In the genomic region with DNA sequence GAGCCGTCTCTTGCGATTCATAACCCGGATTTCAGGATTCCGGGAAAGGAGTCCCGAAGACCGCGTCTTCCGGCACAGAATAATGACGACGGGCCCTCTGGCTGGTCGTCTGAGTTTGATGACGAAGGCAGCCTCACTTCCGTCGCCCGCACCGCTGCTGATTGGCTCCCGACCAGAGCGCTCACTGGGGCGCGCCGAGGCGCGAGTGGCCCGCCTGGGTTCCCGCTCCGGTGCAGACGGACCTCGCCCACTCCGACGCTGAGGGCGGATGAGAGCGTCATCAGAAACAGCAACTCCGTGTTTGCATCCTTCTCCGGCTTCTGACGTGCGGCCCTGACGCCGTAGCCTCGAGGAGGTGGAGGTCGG, we compare ENCODE assay signal across 8 mouse cellular contexts. TPM values are rescaled to one million over a fixed set of nuclear protein-coding genes. Genes with fewer than 3 reads are reported as not detected.
DNase-seq lines count a peak whose midpoint lies in the region; ATAC-seq and TF ChIP-seq lines count a peak whose summit lies in the region.

TSS of gene Stk19 (minus strand) at position 90 of the 366 bp plus-strand sequence.
TSS of gene Dxo (plus strand) at position 164 of the 366 bp plus-strand sequence.

- TF ChIP-seq POLR2A in testis, adult 2 months (IDR thresholded peaks at IDR 0.05; ENCODE audit: control insufficient read depth, low read depth, low read length) = peak; percentile 51; the same call in 1 of the 2 replicates

- H3K9me3 ChIP-seq in E14TG2a.4 (ENCODE audit: low read length) = no peaks in the 10 kb centered on the region
- no peaks in the 10 kb centered on the region for H3K9me3 ChIP-seq in forebrain, embryonic 12.5 days
- H3K9me3 ChIP-seq in heart, postnatal 0 days (replicated peaks; ENCODE audit: control insufficient read depth, low read length) = no peaks in the 10 kb centered on the region
- H3K9me3 ChIP-seq in liver, embryonic 16.5 days (replicated peaks; ENCODE audit: control insufficient read depth, low read length) = no peaks in the 10 kb centered on the region
- H3K9me3 ChIP-seq in neural tube, embryonic 13.5 days = no peaks in the 10 kb centered on the region

- no peak for TF ChIP-seq CTCF in E14TG2a.4 (conservative IDR thresholded peaks at IDR 0.05; ENCODE audit: low read length)
- TF ChIP-seq CTCF in heart, postnatal 0 days (IDR thresholded peaks at IDR 0.05; ENCODE audit: low read depth) = no peak
- no peak for TF ChIP-seq CTCF in testis, adult 2 months (IDR thresholded peaks at IDR 0.05; ENCODE audit: control insufficient read depth, insufficient read depth, insufficient replicate concordance, low read depth, low read length)

- peaks cover 69% of the 10 kb centered on the region for H3K36me3 ChIP-seq in E14TG2a.4 (ENCODE audit: insufficient read depth, low read length)
- H3K36me3 ChIP-seq in forebrain, embryonic 12.5 days (replicated peaks) = peaks cover 51% of the 10 kb centered on the region
- H3K36me3 ChIP-seq in heart, postnatal 0 days (replicated peaks; ENCODE audit: control insufficient read depth, insufficient read depth, low read length) = peaks cover 49% of the 10 kb centered on the region
- H3K36me3 ChIP-seq in liver, embryonic 16.5 days (ENCODE audit: control insufficient read depth, insufficient read depth) = peaks cover 26% of the 10 kb centered on the region
- peaks cover 67% of the 10 kb centered on the region for H3K36me3 ChIP-seq in neural tube, embryonic 13.5 days
- peaks cover 1% of the 10 kb centered on the region; the same call in 1 of the 2 replicates for H3K36me3 ChIP-seq in testis, adult 2 months (ENCODE audit: control insufficient read depth, insufficient read depth, low read length)

- H3K4me2 ChIP-seq in forebrain, embryonic 12.5 days = peak within 1 kb of the TSS; percentile 100
- peak within 1 kb of the TSS; percentile 89 for H3K4me2 ChIP-seq in heart, postnatal 0 days (ENCODE audit: low read depth, low read length)
- H3K4me2 ChIP-seq in liver, embryonic 16.5 days (ENCODE audit: low read depth, low read length) = peak within 1 kb of the TSS; percentile 98
- H3K4me2 ChIP-seq in neural tube, embryonic 13.5 days = peak within 1 kb of the TSS; percentile 100

- 0 out of 2 replicates have a peak, but pooled peaks have one; percentile 40 for TF ChIP-seq EP300 in heart, postnatal 0 days (IDR thresholded peaks at IDR 0.05; ENCODE audit: low read depth)

- H3K4me1 ChIP-seq in E14TG2a.4 (replicated peaks; ENCODE audit: low read depth, low read length) = peaks cover 45% of the 10 kb centered on the region
- peaks cover 28% of the 10 kb centered on the region for H3K4me1 ChIP-seq in forebrain, embryonic 12.5 days
- peaks cover 17% of the 10 kb centered on the region for H3K4me1 ChIP-seq in heart, postnatal 0 days (ENCODE audit: control insufficient read depth, insufficient read depth)
- peaks cover 39% of the 10 kb centered on the region for H3K4me1 ChIP-seq in liver, embryonic 16.5 days (ENCODE audit: control insufficient read depth, low read depth, low read length)
- peaks cover 30% of the 10 kb centered on the region for H3K4me1 ChIP-seq in neural tube, embryonic 13.5 days (replicated peaks)
- peaks cover 14% of the 10 kb centered on the region for H3K4me1 ChIP-seq in testis, adult 2 months (ENCODE audit: control insufficient read depth, insufficient read depth, low read length)

- no peaks in the 10 kb centered on the region for H3K27me3 ChIP-seq in E14TG2a.4 (ENCODE audit: insufficient read depth, low read length)
- H3K27me3 ChIP-seq in forebrain, embryonic 12.5 days = no peaks in the 10 kb centered on the region
- no peaks in the 10 kb centered on the region for H3K27me3 ChIP-seq in heart, postnatal 0 days (ENCODE audit: control insufficient read depth, insufficient read depth, low read length)
- no peaks in the 10 kb centered on the region for H3K27me3 ChIP-seq in liver, embryonic 16.5 days (ENCODE audit: control insufficient read depth, insufficient read depth, low read depth, low read length)
- no peaks in the 10 kb centered on the region for H3K27me3 ChIP-seq in neural tube, embryonic 13.5 days
- no peaks in the 10 kb centered on the region for H3K27me3 ChIP-seq in testis, adult 2 months (ENCODE audit: control insufficient read depth, insufficient read depth, low read length)

- peak; percentile 95 for DNase-seq in c-Kit-positive CD71-positive TER-119-positive erythroid progenitor cells, embryonic 14.5 days (ENCODE audit: low spot score)
- DNase-seq in heart, postnatal 0 days (ENCODE audit: low spot score) = peak; percentile 93
- DNase-seq in kidney, postnatal 4 days = peak; percentile 98

- H3K27ac ChIP-seq in forebrain, embryonic 12.5 days = peak within 1 kb of the TSS; percentile 86
- H3K27ac ChIP-seq in heart, postnatal 0 days (ENCODE audit: low read depth) = peak within 1 kb of the TSS; percentile 59
- peak within 1 kb of the TSS; percentile 87 for H3K27ac ChIP-seq in liver, embryonic 16.5 days (ENCODE audit: low read length)
- peak within 1 kb of the TSS; percentile 82 for H3K27ac ChIP-seq in neural tube, embryonic 13.5 days (replicated peaks)
- peak within 1 kb of the TSS; percentile 86 for H3K27ac ChIP-seq in testis, adult 2 months (ENCODE audit: control insufficient read depth, insufficient read depth, low read depth, low read length)

- ATAC-seq in forebrain, embryonic 12.5 days (ENCODE audit: low FRiP score) = peak; percentile 92
- peak; percentile 94 for ATAC-seq in heart, postnatal 0 days (ENCODE audit: insufficient read depth, low read depth)
- peak; percentile 95 for ATAC-seq in liver, embryonic 16.5 days (ENCODE audit: low read depth)
- ATAC-seq in neural tube, embryonic 13.5 days (ENCODE audit: low read depth) = peak; percentile 95

- H3K9ac ChIP-seq in forebrain, embryonic 12.5 days = peak within 1 kb of the TSS; percentile 78
- peak within 1 kb of the TSS; percentile 56 for H3K9ac ChIP-seq in heart, postnatal 0 days (replicated peaks; ENCODE audit: low read depth, low read length)
- H3K9ac ChIP-seq in liver, embryonic 16.5 days (ENCODE audit: low read depth, low read length) = peak within 1 kb of the TSS; percentile 85
- peak within 1 kb of the TSS; percentile 77 for H3K9ac ChIP-seq in neural tube, embryonic 13.5 days

- WGBS in forebrain, embryonic 12.5 days = under 1% methylated on average over 40 of the region's 40 CpGs
- under 1% methylated on average over 40 of the region's 40 CpGs for WGBS in heart, postnatal 0 days
- WGBS in liver, embryonic 16.5 days (ENCODE audit: insufficient replicate concordance) = under 1% methylated on average over 40 of the region's 40 CpGs
- WGBS in neural tube, embryonic 13.5 days = under 1% methylated on average over 40 of the region's 40 CpGs

- peak within 1 kb of the TSS; percentile 94 for H3K4me3 ChIP-seq in E14TG2a.4 (replicated peaks; ENCODE audit: low read length)
- peak within 1 kb of the TSS; percentile 78 for H3K4me3 ChIP-seq in forebrain, embryonic 12.5 days (replicated peaks)
- H3K4me3 ChIP-seq in heart, postnatal 0 days (ENCODE audit: low read depth, low read length) = peak within 1 kb of the TSS; percentile 82
- peak within 1 kb of the TSS; percentile 94 for H3K4me3 ChIP-seq in liver, embryonic 16.5 days (ENCODE audit: low read depth, low read length)
- H3K4me3 ChIP-seq in neural tube, embryonic 13.5 days = peak within 1 kb of the TSS; percentile 84
- H3K4me3 ChIP-seq in testis, adult 2 months (ENCODE audit: control insufficient read depth, low read depth, low read length) = peak within 1 kb of the TSS; percentile 99

RNA-seq across cellular contexts. Expression of gene Stk19, which starts in this region (rescaled TPM):
- polyA plus RNA-seq in forebrain, embryonic 12.5 days (2016; fragmentation: Nextera tagmentation; extraction: Ambion mirVana) = 28.6 and 32.7 TPM in 2 replicates
- total RNA-seq in heart, postnatal 0 days (2014; rRNA removed; ENCODE audit: low replicate concordance) = 2.6 and 9.2 TPM in 2 replicates
- polyA plus RNA-seq in heart, postnatal 0 days (2015; fragmentation: Nextera tagmentation; extraction: Ambion mirVana) = 20.5 and 20.7 TPM in 2 replicates
- polyA plus RNA-seq in liver, embryonic 16.5 days (2015; fragmentation: Nextera tagmentation; extraction: Ambion mirVana) = 10.7 and 11.7 TPM in 2 replicates
- polyA plus RNA-seq in neural tube, embryonic 13.5 days (2015; fragmentation: Nextera tagmentation; extraction: Ambion mirVana) = 31.6 and 34.2 TPM in 2 replicates
- polyA plus RNA-seq in testis, adult 2 months (2012; rRNA removed) = 41.3 and 46.3 TPM in 2 replicates

RNA-seq across cellular contexts. Expression of gene Dxo, which starts in this region (rescaled TPM):
- 72.9 and 77.6 TPM in 2 replicates for polyA plus RNA-seq in forebrain, embryonic 12.5 days (2016; fragmentation: Nextera tagmentation; extraction: Ambion mirVana)
- 19.2 and 22.3 TPM in 2 replicates for total RNA-seq in heart, postnatal 0 days (2014; rRNA removed; ENCODE audit: low replicate concordance)
- 23.0 and 24.3 TPM in 2 replicates for polyA plus RNA-seq in heart, postnatal 0 days (2015; fragmentation: Nextera tagmentation; extraction: Ambion mirVana)
- polyA plus RNA-seq in liver, embryonic 16.5 days (2015; fragmentation: Nextera tagmentation; extraction: Ambion mirVana) = 25.6 and 27.6 TPM in 2 replicates
- polyA plus RNA-seq in neural tube, embryonic 13.5 days (2015; fragmentation: Nextera tagmentation; extraction: Ambion mirVana) = 63.0 and 63.2 TPM in 2 replicates
- 51.3 and 61.0 TPM in 2 replicates for polyA plus RNA-seq in testis, adult 2 months (2012; rRNA removed)

Comparison
In these comparisons a context has a peak if more than half of its experiments do, and no peak if none do; other contexts are left out.
1. Peak in every context shown above with its lines: DNase-seq, ATAC-seq, H3K4me3 ChIP-seq and H3K27ac ChIP-seq.